Mouse (Mus musculus): ENCODE measurements at regions not wholly inside any gene's neighbourhood (a gene's known extent, or its start where the extent isn't known, plus 50 kb on each side); places are given as distances from the start of the nearest gene placed in this dataset.

DNA sequence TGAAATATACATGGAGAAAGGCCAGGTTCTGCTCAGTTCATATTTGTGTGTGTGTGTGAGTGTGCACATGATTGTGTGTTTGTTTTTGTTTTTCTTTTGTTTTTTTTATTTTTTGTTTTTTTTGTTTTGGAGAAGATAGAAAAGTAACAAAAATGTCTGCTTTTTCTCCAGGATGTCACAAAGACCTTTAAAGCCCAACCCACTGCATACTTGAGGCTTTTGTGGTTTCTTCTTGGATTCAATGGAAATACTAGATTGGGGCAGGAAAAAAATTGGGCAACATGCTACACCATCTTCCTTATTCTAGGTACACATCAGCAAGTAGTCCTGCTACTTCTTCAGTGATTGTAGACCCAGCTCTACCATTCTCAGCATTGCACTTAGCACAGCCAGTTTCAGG is 226.7 kb downstream of the Stim2 start:
- Histone ChIP-seq H3K36me3 (ENCODE audit: insufficient read depth) (no peaks in the 10 kb centered on the region), H3K4me2 (ENCODE audit: low read depth) (no peak overlapping the region)
- no peak for ATAC-seq

DNA sequence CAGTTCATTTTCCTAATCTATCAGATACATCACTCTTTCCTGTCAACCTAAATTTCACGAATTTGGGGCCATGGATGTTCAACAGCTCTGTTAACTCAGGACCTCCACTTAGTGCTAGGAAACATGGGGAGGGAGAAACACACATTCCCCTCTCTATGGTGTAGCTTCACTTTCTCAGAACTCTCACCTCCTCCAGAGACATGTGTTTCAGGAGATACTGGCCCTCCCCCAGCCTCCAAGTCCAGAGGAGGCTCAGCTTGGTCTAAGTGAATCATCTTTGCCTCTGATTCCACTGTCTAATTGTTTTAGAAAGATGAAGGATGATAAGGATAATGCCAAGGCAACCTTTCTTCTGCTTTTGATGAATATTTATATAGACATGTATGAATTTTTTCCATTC is 236.3 kb downstream of the Stim2 start:
- peak; percentile 8; the same call in 1 of the 2 replicates for ATAC-seq
- H3K9me3 ChIP-seq (ENCODE audit: low read length) = no peaks in the 10 kb centered on the region
- H3K4me1 ChIP-seq (ENCODE audit: insufficient read depth) = no peaks in the 10 kb centered on the region
- no peak for DNase-seq
- no peak overlapping the region for H3K27ac ChIP-seq (ENCODE audit: low read depth, low read length)
- H3K9ac ChIP-seq = no peak overlapping the region
- H3K27me3 ChIP-seq (ENCODE audit: insufficient read depth, low read length) = no peaks in the 10 kb centered on the region
- H3K36me3 ChIP-seq (ENCODE audit: insufficient read depth) = no peaks in the 10 kb centered on the region
- no peak for TF ChIP-seq CTCF (IDR thresholded peaks at IDR 0.05; ENCODE audit: low read depth)
- WGBS = 89% methylated on average over 1 of the region's 1 CpGs
- no peak overlapping the region for H3K4me3 ChIP-seq (ENCODE audit: low read depth, low read length)
- no peak overlapping the region for H3K4me2 ChIP-seq (ENCODE audit: low read depth)

More for the DNA sequence above, 226.7 kb downstream of the Stim2 start:
- Histone ChIP-seq H3K4me3 (ENCODE audit: low read depth, low read length) (no peak overlapping the region), H3K9ac (no peak overlapping the region), H3K4me1 (ENCODE audit: insufficient read depth) (no peaks in the 10 kb centered on the region), H3K27me3 (ENCODE audit: insufficient read depth, low read length) (no peaks in the 10 kb centered on the region), H3K27ac (ENCODE audit: low read depth, low read length) (no peak overlapping the region), H3K9me3 (ENCODE audit: low read length) (no peaks in the 10 kb centered on the region)
- no peak for DNase-seq
- no peak for TF ChIP-seq CTCF (IDR thresholded peaks at IDR 0.05; ENCODE audit: low read depth)

DNA sequence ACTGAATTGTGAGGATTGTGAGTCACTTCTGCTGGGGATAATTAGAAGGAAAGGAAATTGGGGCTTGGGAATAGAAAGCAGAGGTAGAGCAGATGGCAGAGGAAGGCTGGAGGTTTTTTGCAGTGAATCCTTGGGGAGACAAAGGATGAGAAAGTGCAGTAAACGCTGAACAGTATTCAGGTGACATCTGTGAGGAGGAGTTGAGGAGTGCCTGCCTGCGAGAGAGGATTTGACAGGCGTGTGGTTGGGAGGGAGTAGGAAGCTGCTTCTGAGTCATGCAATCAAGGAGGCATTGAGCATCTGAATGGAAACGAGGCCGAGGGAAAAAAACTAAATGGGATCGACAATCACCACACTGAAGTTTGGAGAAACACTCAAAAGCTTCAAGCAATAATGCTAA is 236.9 kb downstream of the Stim2 start:
- no peak for TF ChIP-seq CTCF (IDR thresholded peaks at IDR 0.05; ENCODE audit: low read depth)
- H3K27me3 ChIP-seq (ENCODE audit: insufficient read depth, low read length) = no peaks in the 10 kb centered on the region
- 41% methylated on average over 6 of the region's 6 CpGs for WGBS
- no peaks in the 10 kb centered on the region for H3K36me3 ChIP-seq (ENCODE audit: insufficient read depth)
- DNase-seq (peak; percentile 27), ATAC-seq (peak; percentile 93)
- no peak overlapping the region for H3K27ac ChIP-seq (ENCODE audit: low read depth, low read length)
- no peaks in the 10 kb centered on the region for H3K4me1 ChIP-seq (ENCODE audit: insufficient read depth)
- H3K4me2 ChIP-seq (ENCODE audit: low read depth) = no peak overlapping the region
- no peak overlapping the region for H3K9ac ChIP-seq
- H3K9me3 ChIP-seq (ENCODE audit: low read length) = no peaks in the 10 kb centered on the region
- H3K4me3 ChIP-seq (ENCODE audit: low read depth, low read length) = no peak overlapping the region

DNA sequence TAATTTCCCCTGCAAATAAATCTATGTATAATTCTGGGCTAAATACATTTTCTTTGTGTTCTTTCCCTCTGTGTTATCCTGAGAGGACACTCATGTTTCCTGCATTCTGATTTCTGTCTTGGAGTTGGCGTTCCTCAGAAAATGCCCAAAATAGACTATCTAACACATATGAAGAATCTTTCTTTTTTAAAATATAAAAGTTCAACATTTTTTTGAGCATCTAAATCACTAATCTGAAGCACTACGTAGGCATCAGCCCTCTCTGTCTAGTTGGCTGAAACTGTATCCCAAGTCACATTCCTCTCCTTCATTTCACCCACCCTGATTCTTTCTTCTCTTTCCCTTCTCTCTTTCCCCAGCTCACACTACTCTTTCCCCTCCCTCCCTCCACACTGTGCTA is 238.9 kb downstream of the Stim2 start:
- H3K27me3 ChIP-seq (ENCODE audit: insufficient read depth, low read length) = no peaks in the 10 kb centered on the region
- WGBS = 82% methylated on average over 2 of the region's 2 CpGs
- no peak for TF ChIP-seq CTCF (IDR thresholded peaks at IDR 0.05; ENCODE audit: low read depth)
- no peak overlapping the region for H3K27ac ChIP-seq (ENCODE audit: low read depth, low read length)
- no peak for DNase-seq
- no peak overlapping the region for H3K4me2 ChIP-seq (ENCODE audit: low read depth)
- no peak overlapping the region for H3K9ac ChIP-seq
- no peaks in the 10 kb centered on the region for H3K36me3 ChIP-seq (ENCODE audit: insufficient read depth)
- H3K4me1 ChIP-seq (ENCODE audit: insufficient read depth) = no peaks in the 10 kb centered on the region
- no peak for ATAC-seq
- no peaks in the 10 kb centered on the region for H3K9me3 ChIP-seq (ENCODE audit: low read length)
- H3K4me3 ChIP-seq (ENCODE audit: low read depth, low read length) = no peak overlapping the region

DNA sequence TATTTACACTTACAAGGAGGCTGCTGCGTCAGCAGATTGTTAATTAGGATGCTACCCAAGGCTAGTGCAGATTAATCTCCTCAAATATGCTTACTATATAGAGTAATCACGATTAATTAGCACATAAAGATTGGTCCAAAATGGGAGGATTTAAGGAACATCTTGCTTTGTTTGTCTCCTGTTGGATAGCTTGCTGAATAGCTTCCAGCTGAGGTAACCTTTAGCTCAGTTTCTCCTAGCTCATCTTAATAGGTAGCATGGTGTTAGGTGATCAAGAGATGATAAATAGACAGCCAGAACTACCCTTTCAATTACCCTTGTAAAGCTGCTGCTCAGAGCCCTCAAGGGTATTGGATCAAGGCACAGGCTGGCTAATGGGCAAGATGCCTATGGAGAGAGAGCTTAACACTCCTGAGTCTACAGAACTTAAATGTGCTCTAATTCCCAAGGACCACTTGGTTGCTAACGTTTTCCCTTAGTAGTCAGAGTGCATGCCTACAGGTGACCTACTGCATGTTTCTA is 240.4 kb downstream of the Stim2 start:
- Histone ChIP-seq H3K36me3 (ENCODE audit: insufficient read depth) (no peaks in the 10 kb centered on the region), H3K4me2 (ENCODE audit: low read depth) (no peak overlapping the region), H3K9ac (no peak overlapping the region), H3K4me1 (ENCODE audit: insufficient read depth) (no peaks in the 10 kb centered on the region), H3K27ac (ENCODE audit: low read depth, low read length) (no peak overlapping the region), H3K27me3 (ENCODE audit: insufficient read depth, low read length) (no peaks in the 10 kb centered on the region), H3K4me3 (ENCODE audit: low read depth, low read length) (no peak overlapping the region), H3K9me3 (ENCODE audit: low read length) (no peaks in the 10 kb centered on the region)
- ATAC-seq = no peak
- WGBS = 44% methylated on average over 3 of the region's 3 CpGs
- no peak for DNase-seq
- no peak for TF ChIP-seq CTCF (IDR thresholded peaks at IDR 0.05; ENCODE audit: low read depth)

DNA sequence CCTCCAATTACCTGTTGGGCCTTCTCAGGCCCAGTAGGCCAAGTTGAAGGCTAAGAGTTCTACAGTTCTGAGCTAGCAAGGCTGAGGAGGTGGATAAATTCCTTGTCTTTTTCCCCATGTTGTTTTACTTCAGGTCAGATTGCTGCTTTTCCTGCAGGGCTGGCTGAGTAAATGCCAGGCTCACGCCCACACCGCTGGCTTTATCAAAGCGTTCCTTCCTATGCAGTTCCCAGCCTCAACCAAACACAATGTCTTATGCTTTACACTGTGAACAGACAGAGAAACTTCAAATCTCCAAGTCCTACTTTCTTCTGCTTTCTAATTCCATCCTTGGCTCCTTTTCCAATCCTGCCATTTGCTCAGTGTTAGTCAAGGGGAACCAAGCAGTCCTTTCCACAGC is 241.3 kb downstream of the Stim2 start:
- no peak for ATAC-seq
- no peaks in the 10 kb centered on the region for H3K4me1 ChIP-seq (ENCODE audit: insufficient read depth)
- H3K4me2 ChIP-seq (ENCODE audit: low read depth) = no peak overlapping the region
- no peak overlapping the region for H3K27ac ChIP-seq (ENCODE audit: low read depth, low read length)
- WGBS = 77% methylated on average over 3 of the region's 3 CpGs
- no peak for TF ChIP-seq CTCF (IDR thresholded peaks at IDR 0.05; ENCODE audit: low read depth)
- no peaks in the 10 kb centered on the region for H3K36me3 ChIP-seq (ENCODE audit: insufficient read depth)
- H3K4me3 ChIP-seq (ENCODE audit: low read depth, low read length) = no peak overlapping the region
- H3K9me3 ChIP-seq (ENCODE audit: low read length) = no peaks in the 10 kb centered on the region
- no peak overlapping the region for H3K9ac ChIP-seq
- no peaks in the 10 kb centered on the region for H3K27me3 ChIP-seq (ENCODE audit: insufficient read depth, low read length)
- DNase-seq = no peak

DNA sequence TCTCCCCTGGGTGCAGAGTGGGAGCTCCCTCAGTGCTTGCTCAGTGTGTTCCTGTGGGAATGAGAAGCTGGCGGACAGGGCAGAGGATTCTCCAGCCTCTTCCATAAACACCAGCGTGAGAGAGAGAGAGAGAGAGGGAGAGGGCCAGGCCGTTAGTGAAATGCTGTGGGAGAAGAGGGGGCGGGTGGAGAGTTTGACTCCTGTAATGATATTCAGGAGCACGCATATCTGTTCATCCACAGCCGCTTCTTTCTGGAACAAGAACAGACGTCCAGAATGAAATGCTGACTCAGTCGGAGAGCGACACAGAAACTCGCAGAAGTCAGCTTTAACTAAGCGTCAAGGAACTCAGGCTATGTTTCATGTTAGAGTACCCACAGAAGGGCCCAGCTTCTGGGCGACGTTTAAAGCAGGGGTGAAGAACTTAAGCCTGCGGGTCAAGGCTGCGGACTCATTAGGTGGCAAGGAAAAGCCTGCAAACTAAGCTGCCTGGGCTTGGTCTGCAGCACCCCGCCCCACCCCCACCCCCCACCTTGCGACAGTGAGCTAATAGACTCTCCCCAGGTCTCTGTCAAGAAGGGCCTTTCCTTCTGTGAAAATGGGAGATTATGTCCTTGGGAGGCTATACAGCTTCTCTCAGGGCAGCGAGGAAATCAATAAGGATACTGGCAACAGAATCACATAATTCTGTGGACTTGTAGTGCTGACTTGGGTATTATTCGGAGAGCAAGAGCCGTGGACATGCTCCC is 243.0 kb downstream of the Stim2 start:
- 37% methylated on average over 20 of the region's 20 CpGs for WGBS
- no peaks in the 10 kb centered on the region for H3K4me1 ChIP-seq (ENCODE audit: insufficient read depth)
- no peak overlapping the region for H3K4me2 ChIP-seq (ENCODE audit: low read depth)
- no peaks in the 10 kb centered on the region for H3K9me3 ChIP-seq (ENCODE audit: low read length)
- no peak overlapping the region for H3K4me3 ChIP-seq (ENCODE audit: low read depth, low read length)
- no peaks in the 10 kb centered on the region for H3K27me3 ChIP-seq (ENCODE audit: insufficient read depth, low read length)
- ATAC-seq = peak; percentile 51
- no peak for TF ChIP-seq CTCF (IDR thresholded peaks at IDR 0.05; ENCODE audit: low read depth)
- H3K27ac ChIP-seq (ENCODE audit: low read depth, low read length) = no peak overlapping the region
- H3K9ac ChIP-seq = no peak overlapping the region
- no peaks in the 10 kb centered on the region for H3K36me3 ChIP-seq (ENCODE audit: insufficient read depth)
- DNase-seq = peak; percentile 17
